Mouse (Mus musculus): Measurements from ENCODE around the gene Cdhr2. TPM values are rescaled to one million over a fixed set of nuclear protein-coding genes. Genes with fewer than 3 reads are reported as not detected.

The Cdhr2 gene
- polyA plus RNA-seq, 1 experiment = 0.23 TPM

- no peak for DNase-seq
- 42% methylated on average over 3 of the region's 3 CpGs for WGBS
- Histone ChIP-seq H3K4me3 (replicated peaks; ENCODE audit: insufficient read depth, low read depth, low read length) (no peak overlapping the region), H3K27ac (ENCODE audit: insufficient read depth, low read length) (peak overlapping the region; percentile 6; the same call in 1 of the 2 replicates), H3K4me1 (ENCODE audit: control insufficient read depth, insufficient read depth, low read length) (peaks cover 13% of the 10 kb centered on the region), H3K27me3 (ENCODE audit: control insufficient read depth, insufficient read depth, low read length) (no peaks in the 10 kb centered on the region)
- no peak for TF ChIP-seq CTCF (IDR thresholded peaks at IDR 0.05; ENCODE audit: borderline replicate concordance, insufficient read depth, low read depth, low read length)
- no peak for TF ChIP-seq POLR2A (IDR thresholded peaks at IDR 0.05; ENCODE audit: borderline replicate concordance, insufficient read depth, low read length)
Observed at GRCm38 (mm10) chr13:54781086-54781485, 79.8 kb downstream of the Cdhr2 start.

- TF ChIP-seq POLR2A (IDR thresholded peaks at IDR 0.05; ENCODE audit: borderline replicate concordance, insufficient read depth, low read length) (no peak), CTCF (IDR thresholded peaks at IDR 0.05; ENCODE audit: borderline replicate concordance, insufficient read depth, low read depth, low read length) (no peak)
- H3K27ac ChIP-seq (ENCODE audit: insufficient read depth, low read length) = no peak overlapping the region
- 85% methylated on average over 2 of the region's 2 CpGs for WGBS
- DNase-seq = no peak
- peaks cover 13% of the 10 kb centered on the region for H3K4me1 ChIP-seq (ENCODE audit: control insufficient read depth, insufficient read depth, low read length)
- H3K4me3 ChIP-seq (replicated peaks; ENCODE audit: insufficient read depth, low read depth, low read length) = no peak overlapping the region
- no peaks in the 10 kb centered on the region for H3K27me3 ChIP-seq (ENCODE audit: control insufficient read depth, insufficient read depth, low read length)
Observed at GRCm38 (mm10) chr13:54783235-54783634, 82.0 kb downstream of the Cdhr2 start.

GRCm38 (mm10) chr13:54783698-54784097, 82.4 kb downstream of the Cdhr2 start, which contains the start of gene Eif4e1b:
Gene Eif4e1b, plus strand, starts transcription at chr13:54783998.
- WGBS = 94% methylated on average over 4 of the region's 4 CpGs
- H3K27me3 ChIP-seq (ENCODE audit: control insufficient read depth, insufficient read depth, low read length) = no peaks in the 10 kb centered on the region
- DNase-seq = no peak
- no peak for TF ChIP-seq POLR2A (IDR thresholded peaks at IDR 0.05; ENCODE audit: borderline replicate concordance, insufficient read depth, low read length)
- no peak for TF ChIP-seq CTCF (IDR thresholded peaks at IDR 0.05; ENCODE audit: borderline replicate concordance, insufficient read depth, low read depth, low read length)
- H3K4me3 ChIP-seq (replicated peaks; ENCODE audit: insufficient read depth, low read depth, low read length) = no peak within 1 kb of the TSS
- H3K4me1 ChIP-seq (ENCODE audit: control insufficient read depth, insufficient read depth, low read length) = peaks cover 13% of the 10 kb centered on the region
- no peak within 1 kb of the TSS for H3K27ac ChIP-seq (ENCODE audit: insufficient read depth, low read length)

Other genes starting within 250 kb of the Cdhr2 start
- 35.6 and 36.2 TPM in 2 replicates for gene Thoc3, start 232.6 kb upstream of the Cdhr2 start, polyA plus RNA-seq (2012; rRNA removed)
- 20.2 and 21.5 TPM in 2 replicates for gene Simc1, start 197.7 kb upstream of the Cdhr2 start, polyA plus RNA-seq (2012; rRNA removed)
- gene 4833439L19Rik, start 136.0 kb upstream of the Cdhr2 start, polyA plus RNA-seq (2012; rRNA removed) = 199 and 212 TPM in 2 replicates
- 29.4 and 32.0 TPM in 2 replicates for gene Arl10, start 126.4 kb upstream of the Cdhr2 start, polyA plus RNA-seq (2012; rRNA removed)
- 24.4 and 26.4 TPM in 2 replicates for gene Nop16, start 111.4 kb upstream of the Cdhr2 start, polyA plus RNA-seq (2012; rRNA removed)
- 290 and 306 TPM in 2 replicates for gene Higd2a, start 111.3 kb upstream of the Cdhr2 start, polyA plus RNA-seq (2012; rRNA removed)
- 391 and 435 TPM in 2 replicates for gene Cltb, start 90.1 kb upstream of the Cdhr2 start, polyA plus RNA-seq (2012; rRNA removed)
- 38.3 and 39.2 TPM in 2 replicates for gene Faf2, start 79.7 kb upstream of the Cdhr2 start, polyA plus RNA-seq (2012; rRNA removed)
- gene Rnf44, start 7.6 kb upstream of the Cdhr2 start, polyA plus RNA-seq (2012; rRNA removed) = 91.5 and 99.5 TPM in 2 replicates
- gene Gprin1, start 48.4 kb downstream of the Cdhr2 start, polyA plus RNA-seq (2012; rRNA removed) = 41.4 and 45.4 TPM in 2 replicates
- 851 and 853 TPM in 2 replicates for gene Sncb, start 65.1 kb downstream of the Cdhr2 start, polyA plus RNA-seq (2012; rRNA removed)
- not detected in 2 replicates for gene Eif4e1b, start 82.5 kb downstream of the Cdhr2 start, polyA plus RNA-seq (2012; rRNA removed)
- 87.9 and 89.8 TPM in 2 replicates for gene Tspan17, start 87.9 kb downstream of the Cdhr2 start, polyA plus RNA-seq (2012; rRNA removed)
- 37.7 and 41.0 TPM in 2 replicates for gene Unc5a, start 247.9 kb downstream of the Cdhr2 start, polyA plus RNA-seq (2012; rRNA removed)

All from cerebellum, adult 2 months (tissue).